Mouse (Mus musculus): ENCODE data around the gene Syne2.
A peak's percentile ranks its signal among the peaks of the same experiment; 100 is the strongest.

The Syne2 gene

DNA sequence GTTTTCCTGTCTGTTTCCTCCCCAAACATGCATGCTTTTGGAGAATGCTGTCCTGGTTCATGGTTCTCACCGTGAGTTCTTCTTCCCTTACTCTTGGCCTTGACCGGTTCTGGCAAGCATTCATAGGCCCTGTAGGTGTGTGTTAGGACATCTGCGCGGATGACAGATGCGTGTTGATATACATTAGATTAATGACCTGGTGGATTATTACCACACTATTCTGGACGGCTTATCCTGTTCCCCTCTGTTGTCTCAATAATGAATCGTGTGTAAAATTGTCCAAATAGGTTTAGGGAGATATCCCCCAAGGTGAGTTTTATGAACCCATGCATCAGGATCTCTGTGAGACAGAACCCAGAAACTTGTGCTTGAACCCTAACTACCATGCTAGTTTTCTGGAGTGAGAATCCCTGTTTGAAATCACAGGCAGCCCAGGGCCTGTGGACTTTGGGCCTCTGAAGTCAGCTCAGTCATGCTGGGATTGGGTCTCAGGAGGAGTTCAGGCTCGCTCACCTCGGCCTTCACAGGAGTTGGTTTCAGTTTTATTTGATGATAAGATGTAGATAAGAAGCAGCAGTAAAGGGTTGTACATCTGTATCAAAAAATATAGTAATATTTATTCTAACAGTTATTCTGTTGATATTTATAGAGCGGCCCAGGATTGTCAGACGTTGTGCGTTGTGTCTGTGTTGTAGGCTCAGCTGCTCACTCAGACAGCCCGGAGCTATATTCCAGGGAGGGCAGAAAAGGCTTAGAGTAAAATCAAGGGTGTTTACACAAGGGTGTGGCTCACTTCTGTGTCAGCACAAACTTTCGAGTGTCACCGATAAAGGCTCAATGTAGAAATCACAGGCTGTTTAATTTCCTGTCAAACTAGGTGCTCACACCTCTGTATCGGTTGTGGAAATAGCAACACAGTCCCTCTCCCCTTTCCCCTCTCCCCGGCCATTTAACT lies 48.8 kb downstream of the Syne2 start:
- DNase-seq (ENCODE audit: low read depth, low spot score): no peak

DNA sequence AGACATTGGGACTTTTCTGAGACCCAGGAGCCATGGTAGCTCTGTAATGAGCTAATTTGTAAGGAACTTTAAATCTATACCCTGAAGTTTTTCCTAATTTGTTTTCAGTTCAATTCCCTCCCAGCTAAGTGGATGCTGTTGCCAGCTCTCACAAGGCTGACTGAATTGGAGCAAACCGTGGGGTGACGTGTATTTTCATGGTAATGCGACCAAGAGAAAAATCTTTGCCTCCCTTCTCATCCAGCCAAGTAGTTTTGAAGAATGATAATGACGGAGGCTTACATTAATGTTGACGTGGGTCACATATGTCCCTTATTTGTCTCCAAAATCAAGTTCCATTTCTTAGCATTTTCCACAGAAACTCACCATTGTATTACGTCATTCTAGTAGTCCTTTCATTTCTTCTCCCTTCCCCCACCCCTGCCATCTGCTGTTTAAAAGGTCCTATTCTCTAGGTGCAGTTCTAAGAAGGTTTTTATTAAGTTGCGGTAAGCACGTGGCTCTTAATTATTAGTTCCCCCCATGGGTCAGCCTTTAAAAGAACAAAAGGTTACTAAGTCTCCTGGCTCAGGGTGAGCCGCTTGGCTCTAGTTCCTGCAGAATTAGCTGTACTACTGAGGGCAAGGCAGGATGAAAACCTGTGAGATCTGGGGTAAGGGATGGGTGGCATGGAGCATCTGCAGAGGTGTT lies 55.8 kb downstream of the Syne2 start:
- no peak for DNase-seq (ENCODE audit: low read depth, low spot score)

DNA sequence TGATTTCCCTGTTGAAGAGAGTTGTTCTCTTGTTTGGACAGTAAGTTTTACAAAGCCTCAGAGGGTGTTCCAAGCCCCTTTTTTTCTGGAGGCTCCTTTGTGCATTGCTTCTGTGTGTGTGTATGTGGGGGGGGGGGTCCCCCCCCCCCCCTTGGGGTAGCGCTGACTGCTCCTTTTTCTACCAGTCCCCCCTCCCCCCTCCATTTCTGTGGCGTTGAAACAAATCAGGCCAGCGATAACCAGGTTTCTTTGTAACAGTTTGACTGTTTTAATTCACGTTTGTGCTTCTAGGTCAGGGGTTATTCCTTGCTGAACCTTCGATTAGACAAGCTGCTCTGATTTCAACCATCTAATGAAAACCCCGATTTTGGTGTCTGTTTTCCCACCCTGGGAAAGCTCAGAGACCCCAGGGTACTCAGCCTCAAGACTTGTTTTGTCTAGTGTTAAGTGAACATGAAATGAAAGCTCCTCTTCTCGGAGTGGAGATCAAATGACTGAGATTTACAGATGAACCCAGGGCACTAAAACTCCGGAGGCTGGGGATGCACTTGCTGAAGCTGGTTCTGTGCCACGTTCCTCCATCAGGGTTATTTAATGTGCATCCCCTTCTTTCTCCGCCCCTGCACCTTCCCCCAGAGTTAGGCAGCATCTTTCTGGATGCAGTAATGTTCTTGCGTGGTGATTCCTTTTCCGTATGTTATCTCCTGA lies 56.5 kb downstream of the Syne2 start:
- no peak for DNase-seq (ENCODE audit: low read depth, low spot score)

GRCm38 (mm10) chr12:75879636-75880317 lies 61.8 kb downstream of the Syne2 start:
- no peak for DNase-seq (ENCODE audit: low read depth, low spot score)

- DNase-seq (ENCODE audit: low read depth, low spot score): no peak
Observed at GRCm38 (mm10) chr12:75881554-75881953, 63.6 kb downstream of the Syne2 start.

- DNase-seq (ENCODE audit: low read depth, low spot score): no peak
Observed at GRCm38 (mm10) chr12:75886161-75886560, 68.2 kb downstream of the Syne2 start.

- DNase-seq (ENCODE audit: low read depth, low spot score): no peak
Observed at GRCm38 (mm10) chr12:75886946-75887345, 69.0 kb downstream of the Syne2 start.

DNA sequence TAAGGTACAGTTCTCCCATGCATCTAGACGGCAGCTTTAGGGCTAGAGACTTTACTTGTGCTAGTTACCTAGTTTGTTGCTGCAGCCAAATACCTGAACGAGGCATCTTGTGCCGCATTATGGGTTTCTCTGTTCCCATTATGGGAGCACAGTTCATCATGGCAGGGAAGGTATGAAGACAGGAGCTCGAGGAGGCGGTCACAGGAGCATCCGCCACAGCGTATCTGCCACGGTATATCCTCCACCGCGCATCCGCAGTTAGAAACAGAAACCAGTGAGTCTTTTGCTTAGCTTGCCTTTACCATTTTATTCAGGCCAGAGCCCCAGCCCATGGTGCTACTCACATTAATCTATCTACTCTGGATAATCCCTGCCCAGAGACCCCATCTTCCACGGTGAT lies 70.8 kb downstream of the Syne2 start:
- no peak for DNase-seq (ENCODE audit: low read depth, low spot score)

GRCm38 (mm10) chr12:75891206-75891605 lies 73.3 kb downstream of the Syne2 start:
- no peak for DNase-seq (ENCODE audit: low read depth, low spot score)

DNA sequence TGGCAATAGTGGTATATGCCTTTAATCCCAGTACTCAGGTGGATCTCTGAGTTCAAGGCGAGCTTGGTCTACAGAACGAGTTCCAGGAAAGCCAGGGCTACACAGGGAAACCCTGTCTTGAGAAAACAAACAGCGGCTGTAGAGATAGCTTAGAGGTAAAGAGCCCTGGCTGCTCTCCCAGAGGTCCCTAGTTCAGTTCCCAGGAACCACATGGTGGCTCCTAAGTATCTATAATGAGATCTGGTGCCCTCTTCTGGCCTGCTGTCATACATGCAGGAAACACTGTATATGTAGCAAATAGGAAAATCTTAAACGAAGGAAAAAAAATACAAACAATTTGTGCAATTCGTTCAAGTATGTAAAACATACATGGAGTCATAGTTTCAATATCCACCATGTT lies 75.5 kb downstream of the Syne2 start:
- no peak for DNase-seq (ENCODE audit: low read depth, low spot score)

GRCm38 (mm10) chr12:75894316-75894997 lies 76.5 kb downstream of the Syne2 start:
- DNase-seq (ENCODE audit: low read depth, low spot score): no peak

- DNase-seq (ENCODE audit: low read depth, low spot score): no peak
Observed at GRCm38 (mm10) chr12:75894998-75895331, 77.0 kb downstream of the Syne2 start.

- no peak for DNase-seq (ENCODE audit: low read depth, low spot score)
Observed at GRCm38 (mm10) chr12:75897793-75898192, 79.9 kb downstream of the Syne2 start.

DNA sequence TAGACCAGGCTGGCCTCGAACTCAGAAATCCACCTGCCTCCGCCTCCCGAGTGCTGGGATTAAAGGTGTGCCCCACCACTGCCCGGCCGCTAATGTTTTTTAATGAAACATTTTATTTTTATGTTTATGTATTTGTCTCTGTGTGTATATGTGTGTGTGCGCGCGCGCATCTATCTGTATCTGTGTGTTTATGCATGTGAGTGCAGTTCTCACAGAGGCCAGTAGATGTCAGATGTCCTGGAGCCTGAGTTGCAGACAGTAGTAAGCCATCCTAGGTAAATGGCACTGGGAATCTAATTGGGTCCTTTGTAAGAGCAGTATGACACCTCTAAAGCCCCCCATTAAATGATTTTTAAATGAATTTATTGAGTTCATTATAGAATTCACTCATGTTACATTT lies 83.8 kb downstream of the Syne2 start:
- DNase-seq (ENCODE audit: low read depth, low spot score): no peak

GRCm38 (mm10) chr12:75904068-75904467 lies 86.1 kb downstream of the Syne2 start:
- no peak for DNase-seq (ENCODE audit: low read depth, low spot score)

DNA sequence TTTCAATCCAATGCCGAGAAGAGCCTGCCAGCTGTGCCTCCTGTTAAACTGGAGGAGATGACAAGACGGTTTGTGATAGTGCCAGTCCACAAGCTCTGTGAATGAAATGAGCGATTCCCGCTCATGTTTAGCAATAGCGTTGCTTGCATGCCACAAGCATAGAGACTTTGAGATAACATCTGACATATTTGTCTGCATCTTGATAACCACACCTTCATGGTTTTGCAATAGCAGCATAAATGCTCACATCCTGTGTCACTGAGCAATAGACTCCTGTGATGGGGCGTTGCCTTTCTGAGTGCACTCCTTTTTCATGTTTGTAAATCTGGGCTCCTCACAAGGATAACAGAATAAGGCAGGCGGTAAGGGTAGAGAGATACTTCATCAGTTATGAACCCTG lies 87.4 kb downstream of the Syne2 start:
- no peak for DNase-seq (ENCODE audit: low read depth, low spot score)

DNA sequence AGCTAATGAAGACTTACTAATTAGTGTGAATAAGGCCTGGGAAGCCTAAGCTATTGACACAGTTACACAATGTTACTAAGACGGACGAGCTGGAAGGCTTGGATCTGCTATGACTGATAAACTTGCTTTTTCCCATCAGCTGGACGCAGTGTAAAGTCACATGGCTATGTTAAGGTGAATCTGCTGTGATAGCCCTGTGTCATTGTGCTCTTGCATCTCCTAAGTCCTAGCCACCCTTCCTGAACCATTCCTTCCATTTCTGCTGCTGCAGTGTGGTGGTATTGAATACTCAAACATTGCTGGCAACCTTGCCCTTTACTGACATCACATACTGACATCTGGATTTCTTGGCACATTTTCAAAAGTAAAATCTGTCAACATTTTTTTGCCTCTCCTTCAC lies 90.5 kb downstream of the Syne2 start:
- no peak for DNase-seq (ENCODE audit: low read depth, low spot score)

DNA sequence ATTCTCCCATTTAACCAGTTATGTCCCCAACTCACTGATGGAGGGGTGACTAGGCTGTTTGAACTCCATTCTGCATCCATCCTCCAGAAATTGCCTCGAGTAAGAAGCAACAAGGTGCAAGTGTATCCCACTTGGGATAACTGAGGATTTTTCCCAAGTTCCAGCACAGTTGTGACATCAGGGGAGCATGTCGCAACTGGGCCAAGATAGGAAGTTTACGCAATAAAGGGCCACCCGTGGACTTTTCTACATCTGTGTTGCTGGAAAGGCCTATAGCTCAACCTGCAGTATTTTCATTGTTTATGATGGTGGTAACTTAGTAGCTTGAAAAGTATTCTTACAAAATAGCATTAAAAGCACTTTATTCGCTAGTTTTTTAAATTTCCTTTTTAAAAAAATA lies 97.8 kb downstream of the Syne2 start:
- DNase-seq (ENCODE audit: low read depth, low spot score): no peak

DNA sequence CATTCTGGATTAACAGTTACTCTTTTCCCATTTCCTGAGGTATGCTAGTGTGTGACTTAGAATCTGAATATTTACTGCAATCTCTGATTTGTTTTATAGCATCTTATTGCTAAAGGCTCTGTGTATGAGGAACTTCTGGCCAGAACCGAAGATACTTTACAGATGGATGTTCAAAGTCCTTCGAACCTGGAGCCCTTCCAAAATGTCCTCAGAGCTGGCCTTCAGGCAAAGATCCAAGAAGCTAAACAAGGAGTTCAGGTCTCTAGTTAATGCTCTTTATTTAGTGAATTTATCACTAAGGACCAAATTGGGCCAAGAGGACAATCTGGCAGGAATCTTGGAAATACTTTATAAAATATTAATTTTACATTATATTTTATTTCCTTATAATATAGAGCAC lies 100.5 kb downstream of the Syne2 start:
- no peak for DNase-seq (ENCODE audit: low read depth, low spot score)

- peak; percentile 32 for DNase-seq (ENCODE audit: low read depth, low spot score)
Observed at GRCm38 (mm10) chr12:75918914-75919313, 101.0 kb downstream of the Syne2 start.

DNA sequence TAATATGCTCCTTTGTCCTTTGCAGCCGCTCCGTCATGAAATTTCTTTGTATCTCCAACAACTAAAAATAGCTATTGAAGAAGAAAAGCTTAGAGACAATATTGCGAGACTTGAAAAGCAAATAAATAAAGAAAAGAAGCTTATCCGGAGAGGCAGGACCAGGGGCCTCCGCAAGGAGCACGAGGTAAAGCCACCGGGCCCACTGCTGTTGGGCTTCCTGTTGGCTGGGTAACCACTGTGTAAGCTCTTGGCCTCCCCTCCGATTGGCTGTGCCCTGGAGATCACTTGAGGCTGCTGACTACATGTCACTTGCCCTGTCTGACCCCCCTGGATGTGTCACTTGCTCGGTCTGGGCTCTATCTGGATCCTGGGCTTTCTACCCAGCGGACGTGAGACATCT lies 105.0 kb downstream of the Syne2 start:
- DNase-seq (ENCODE audit: low read depth, low spot score): no peak

Data from retina, postnatal 7 days (tissue).